ENCODE assay signal across 8 mouse cellular contexts in the genomic region with DNA sequence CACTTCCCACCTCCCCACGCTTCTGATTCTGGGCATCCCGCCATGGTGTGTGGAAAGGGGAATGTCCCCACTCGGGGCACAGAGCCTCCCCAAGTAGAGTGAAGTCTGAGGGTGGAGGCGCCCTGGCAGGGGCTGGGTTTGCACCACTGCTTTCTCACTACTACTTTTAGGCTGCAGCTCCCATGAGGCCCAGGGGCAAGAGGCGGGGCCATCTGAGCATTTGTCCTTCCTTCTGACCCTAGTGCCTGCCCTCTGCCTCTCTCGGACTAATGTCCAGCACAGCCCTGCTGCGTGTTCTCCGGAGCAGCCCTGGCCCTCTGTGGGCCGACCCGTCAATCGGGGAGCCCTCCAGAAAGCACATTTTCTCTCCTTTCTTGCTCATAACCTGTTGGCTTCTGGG. TPM values are rescaled to one million over a fixed set of nuclear protein-coding genes. Genes with fewer than 3 reads are reported as not detected.
DNase-seq lines count a peak whose midpoint lies in the region; ATAC-seq and TF ChIP-seq lines count a peak whose summit lies in the region.

No protein-coding gene starts in this region.

- peak overlapping the region; percentile 25; the same call in 1 of the 2 replicates for H3K4me2 ChIP-seq in intestine, embryonic 14.5 days (ENCODE audit: low read length)
- no peak overlapping the region for H3K4me2 ChIP-seq in intestine, embryonic 16.5 days (ENCODE audit: low read depth, low read length)
- H3K4me2 ChIP-seq in heart, embryonic 15.5 days, result peak overlapping the region; percentile 53

- no peak overlapping the region for H3K4me3 ChIP-seq in intestine, embryonic 14.5 days (ENCODE audit: low read depth, low read length)
- no peak overlapping the region; the same call in 1 of the 2 replicates for H3K4me3 ChIP-seq in intestine, embryonic 16.5 days (ENCODE audit: low read length)
- H3K4me3 ChIP-seq in bone marrow macrophage, adult 2 months (ENCODE audit: insufficient read depth, low read length), result peak overlapping the region; percentile 55
- peak overlapping the region; percentile 31 for H3K4me3 ChIP-seq in heart, embryonic 15.5 days

- H3K4me1 ChIP-seq in intestine, embryonic 14.5 days (replicated peaks; ENCODE audit: control insufficient read depth, insufficient read depth, low read length), result peaks cover 13% of the 10 kb centered on the region
- H3K4me1 ChIP-seq in intestine, embryonic 16.5 days (ENCODE audit: control insufficient read depth, insufficient read depth, low read length), result peaks cover 23% of the 10 kb centered on the region
- no peaks in the 10 kb centered on the region for H3K4me1 ChIP-seq in bone marrow macrophage, adult 2 months (ENCODE audit: control insufficient read depth, insufficient read depth, low read length)
- H3K4me1 ChIP-seq in heart, embryonic 15.5 days (replicated peaks), result peaks cover 39% of the 10 kb centered on the region

- DNase-seq in intestine, embryonic 14.5 days (ENCODE audit: low spot score), result no peak
- DNase-seq in liver, result peak; percentile 46
- no peak for DNase-seq in layer of hippocampus, adult 9-10 months (ENCODE audit: low spot score)
- no peak for DNase-seq in cerebellum, postnatal 4 days (ENCODE audit: low spot score in 2 of 2)

- H3K36me3 ChIP-seq in intestine, embryonic 14.5 days (ENCODE audit: control insufficient read depth, insufficient read depth, low read length), result no peaks in the 10 kb centered on the region
- no peaks in the 10 kb centered on the region for H3K36me3 ChIP-seq in intestine, embryonic 16.5 days (ENCODE audit: control insufficient read depth, insufficient read depth, low read length)
- no peaks in the 10 kb centered on the region for H3K36me3 ChIP-seq in heart, embryonic 15.5 days

- WGBS in intestine, embryonic 14.5 days, result 57% methylated on average over 11 of the region's 11 CpGs
- 46% methylated on average over 11 of the region's 11 CpGs for WGBS in intestine, embryonic 16.5 days
- 34% methylated on average over 11 of the region's 11 CpGs for WGBS in heart, embryonic 15.5 days

- TF ChIP-seq POLR2A in bone marrow macrophage, adult 2 months (IDR thresholded peaks at IDR 0.05; ENCODE audit: borderline replicate concordance, low read depth, low read length), result no peak

- no peak overlapping the region for H3K27ac ChIP-seq in intestine, embryonic 14.5 days (ENCODE audit: low read depth)
- H3K27ac ChIP-seq in intestine, embryonic 16.5 days (ENCODE audit: low read length), result no peak overlapping the region
- peak overlapping the region; percentile 47; the same call in 1 of the 2 replicates for H3K27ac ChIP-seq in bone marrow macrophage, adult 2 months (ENCODE audit: insufficient read depth, low read depth, low read length)
- H3K27ac ChIP-seq in heart, embryonic 15.5 days, result 0 out of 2 replicates have a peak overlapping the region, but pooled peaks have one; percentile 17

- no peak overlapping the region for H3K9ac ChIP-seq in intestine, embryonic 14.5 days (ENCODE audit: low read length)
- no peak overlapping the region for H3K9ac ChIP-seq in intestine, embryonic 16.5 days (ENCODE audit: low read depth, low read length)
- peak overlapping the region; percentile 3; the same call in 1 of the 2 replicates for H3K9ac ChIP-seq in heart, embryonic 15.5 days

- no peak for TF ChIP-seq CTCF in bone marrow macrophage, adult 2 months (IDR thresholded peaks at IDR 0.05; ENCODE audit: low read depth, low read length)

- peaks cover 21% of the 10 kb centered on the region for H3K27me3 ChIP-seq in intestine, embryonic 14.5 days (replicated peaks; ENCODE audit: control insufficient read depth, insufficient read depth, low read length)
- H3K27me3 ChIP-seq in intestine, embryonic 16.5 days (replicated peaks; ENCODE audit: control insufficient read depth, insufficient read depth, low read length), result peaks cover 22% of the 10 kb centered on the region
- peaks cover 98% of the 10 kb centered on the region for H3K27me3 ChIP-seq in heart, embryonic 15.5 days

- no peak for ATAC-seq in intestine, embryonic 14.5 days (replicated peaks; ENCODE audit: low FRiP score, low TSS enrichment, low read depth)
- no peak for ATAC-seq in intestine, embryonic 16.5 days
- peak; percentile 24; the same call in 1 of the 2 replicates for ATAC-seq in heart, embryonic 15.5 days (replicated peaks; ENCODE audit: insufficient number of reproducible peaks, insufficient read depth, low FRiP score, low read depth)
- ATAC-seq in megakaryocyte-erythroid progenitor cell, adult 5-6 weeks (replicated peaks; ENCODE audit: low FRiP score, low TSS enrichment, poor library complexity, severe bottlenecking), result no peak

- no peaks in the 10 kb centered on the region for H3K9me3 ChIP-seq in intestine, embryonic 14.5 days (ENCODE audit: control insufficient read depth, low read length)
- H3K9me3 ChIP-seq in intestine, embryonic 16.5 days (ENCODE audit: control insufficient read depth, low read length), result no peaks in the 10 kb centered on the region
- H3K9me3 ChIP-seq in heart, embryonic 15.5 days (replicated peaks), result no peaks in the 10 kb centered on the region

RNA-seq across cellular contexts. Expression of gene Rap1gap, which starts 59.7 kb away (rescaled TPM):
- polyA plus RNA-seq in intestine, embryonic 14.5 days (2014; fragmentation: Nextera tagmentation; extraction: Ambion mirVana), result 11.2 and 15.6 TPM in 2 replicates
- 26.9 and 30.9 TPM in 2 replicates for polyA plus RNA-seq in intestine, embryonic 16.5 days (2015; fragmentation: Nextera tagmentation; extraction: Ambion mirVana)
- polyA plus RNA-seq in bone marrow macrophage, adult 2 months (2012; ENCODE audit: insufficient read depth, insufficient read length, missing spikeins), result 2.9 and 3.0 TPM in 2 replicates
- 5.6 and 7.2 TPM in 2 replicates for polyA plus RNA-seq in heart, embryonic 15.5 days (2015; fragmentation: Nextera tagmentation; extraction: Ambion mirVana)
- 0.45 and 2.3 TPM in 2 replicates for total RNA-seq in megakaryocyte-erythroid progenitor cell, adult 5-6 weeks (2014; fragmentation: Nextera tagmentation)
- total RNA-seq in megakaryocyte-erythroid progenitor cell, adult 5-6 weeks (2017), result 0.57 TPM in 1 of 2 replicates, not detected in the other

Comparison
In these comparisons a context has a peak if more than half of its experiments do, and no peak if none do; other contexts are left out.
1. H3K27ac ChIP-seq: peak in bone marrow macrophage, adult 2 months (single experiment) and heart, embryonic 15.5 days (single experiment); none in intestine, embryonic 14.5 days (single experiment) and intestine, embryonic 16.5 days (single experiment).
2. H3K4me3 ChIP-seq: peak in bone marrow macrophage, adult 2 months (single experiment) and heart, embryonic 15.5 days (single experiment); none in intestine, embryonic 14.5 days (single experiment) and intestine, embryonic 16.5 days (single experiment).